Mouse (Mus musculus): Measurements from ENCODE around the gene Gp9.

Gp9 gene

GRCm38 (mm10) chr6:87777842-87778241 lies at the start of gene Gp9:
TSS of gene Gp9 (plus strand) at chr6:87778072.
- no peak for ATAC-seq (ENCODE audit: insufficient number of reproducible peaks, low FRiP score, low TSS enrichment)

GRCm38 (mm10) chr6:87728102-87728501 lies 49.8 kb upstream of the Gp9 start:
- ATAC-seq (ENCODE audit: insufficient number of reproducible peaks, low FRiP score, low TSS enrichment) = no peak

DNA sequence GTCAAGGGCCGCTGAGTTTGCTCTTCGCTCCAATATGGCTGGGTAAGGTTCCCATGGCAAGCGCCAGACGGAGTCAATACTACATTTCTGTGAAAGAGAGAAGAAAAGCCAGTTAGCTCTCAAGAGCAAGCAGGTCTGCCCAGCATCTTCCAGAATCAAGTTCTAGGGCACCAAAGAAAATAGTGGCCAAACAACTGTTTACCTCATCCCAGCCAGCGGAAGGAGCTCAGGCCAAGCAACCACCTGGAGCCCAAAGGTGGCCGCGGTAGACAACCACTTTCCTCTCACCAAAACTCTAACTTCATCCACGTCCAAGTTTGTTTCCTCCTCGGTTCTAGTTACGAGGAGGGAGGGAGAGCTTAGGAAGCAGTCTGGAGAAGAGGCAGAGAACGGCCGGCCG lies 47.7 kb upstream of the Gp9 start:
- ATAC-seq (ENCODE audit: insufficient number of reproducible peaks, low FRiP score, low TSS enrichment) = no peak

DNA sequence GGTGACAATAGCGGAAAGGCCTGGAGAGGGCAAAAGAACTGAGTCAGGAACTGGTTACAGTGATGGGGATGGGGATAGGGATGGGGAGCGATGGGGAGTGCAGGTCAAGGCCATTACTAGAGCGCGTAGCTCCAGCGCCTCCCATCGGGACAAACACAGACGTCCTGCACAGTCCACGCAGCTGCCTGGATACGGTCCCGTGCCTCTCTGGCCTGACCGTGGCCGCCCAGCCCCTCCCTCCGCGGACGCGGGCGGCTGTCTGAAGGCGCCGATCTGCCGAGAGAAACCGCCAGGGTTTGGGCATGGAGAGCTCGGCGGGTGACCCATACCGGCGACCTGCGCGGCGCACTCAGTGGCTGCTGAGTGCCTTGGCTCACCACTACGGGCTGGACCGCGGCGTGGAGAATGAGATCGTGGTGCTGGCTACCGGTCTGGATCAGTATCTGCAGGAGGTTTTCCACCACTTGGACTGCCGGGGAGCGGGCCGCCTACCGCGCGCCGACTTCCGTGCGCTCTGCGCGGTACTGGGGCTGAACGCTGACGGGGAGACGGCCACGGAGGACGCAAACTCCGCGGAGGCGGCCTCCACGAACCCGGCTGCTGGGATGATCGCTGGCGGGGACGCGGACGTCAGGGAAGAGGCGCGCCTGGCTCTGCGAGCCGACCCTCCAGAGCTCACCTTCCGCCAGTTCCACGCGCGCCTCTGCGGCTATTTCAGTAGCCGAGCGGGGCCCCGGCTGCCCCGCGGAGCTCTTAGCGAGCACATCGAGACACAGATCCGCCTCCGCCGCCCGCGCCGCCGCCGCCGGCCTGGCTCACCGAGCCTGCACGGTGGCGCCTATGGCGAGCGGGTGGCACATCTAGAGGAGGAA lies 47.0 kb upstream of the Gp9 start, which contains the start of gene Efcc1:
Gene Efcc1 (plus strand): TSS at position 279 of the 872 bp plus-strand sequence.
- 0 out of 2 replicates have a peak, but pooled peaks have one; percentile 40 for ATAC-seq (ENCODE audit: insufficient number of reproducible peaks, low FRiP score, low TSS enrichment)

DNA sequence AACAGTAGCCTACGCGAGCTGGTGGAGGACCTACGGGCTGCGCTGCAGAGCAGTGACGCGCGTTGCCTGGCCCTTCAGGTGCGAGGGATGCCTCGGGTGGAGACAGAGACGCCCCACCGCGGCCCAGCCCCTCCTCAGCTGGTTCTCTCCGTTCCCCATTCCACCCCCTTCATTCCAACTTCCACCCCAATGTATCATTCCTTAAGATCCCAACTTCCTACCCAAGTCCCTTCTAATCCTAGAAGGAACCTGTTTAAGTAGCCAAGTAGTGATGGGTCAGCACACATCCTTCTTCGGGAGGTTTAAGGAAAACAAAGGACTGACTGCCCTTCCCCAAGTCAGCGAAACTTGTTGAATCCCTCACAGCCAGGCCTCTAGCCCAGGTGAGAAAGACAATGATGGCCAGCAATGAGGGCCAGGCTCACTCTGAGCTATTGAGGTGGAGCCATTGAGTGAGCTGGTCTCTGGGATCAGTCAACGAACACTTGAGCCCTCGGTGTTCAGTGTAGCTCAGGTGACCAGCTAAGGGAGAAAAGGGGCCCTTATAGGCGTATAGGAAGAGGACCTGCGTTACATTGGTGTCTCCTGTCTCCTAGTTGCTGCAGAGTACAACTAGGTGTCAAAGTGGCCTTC lies 46.3 kb upstream of the Gp9 start:
- no peak for ATAC-seq (ENCODE audit: insufficient number of reproducible peaks, low FRiP score, low TSS enrichment)

DNA sequence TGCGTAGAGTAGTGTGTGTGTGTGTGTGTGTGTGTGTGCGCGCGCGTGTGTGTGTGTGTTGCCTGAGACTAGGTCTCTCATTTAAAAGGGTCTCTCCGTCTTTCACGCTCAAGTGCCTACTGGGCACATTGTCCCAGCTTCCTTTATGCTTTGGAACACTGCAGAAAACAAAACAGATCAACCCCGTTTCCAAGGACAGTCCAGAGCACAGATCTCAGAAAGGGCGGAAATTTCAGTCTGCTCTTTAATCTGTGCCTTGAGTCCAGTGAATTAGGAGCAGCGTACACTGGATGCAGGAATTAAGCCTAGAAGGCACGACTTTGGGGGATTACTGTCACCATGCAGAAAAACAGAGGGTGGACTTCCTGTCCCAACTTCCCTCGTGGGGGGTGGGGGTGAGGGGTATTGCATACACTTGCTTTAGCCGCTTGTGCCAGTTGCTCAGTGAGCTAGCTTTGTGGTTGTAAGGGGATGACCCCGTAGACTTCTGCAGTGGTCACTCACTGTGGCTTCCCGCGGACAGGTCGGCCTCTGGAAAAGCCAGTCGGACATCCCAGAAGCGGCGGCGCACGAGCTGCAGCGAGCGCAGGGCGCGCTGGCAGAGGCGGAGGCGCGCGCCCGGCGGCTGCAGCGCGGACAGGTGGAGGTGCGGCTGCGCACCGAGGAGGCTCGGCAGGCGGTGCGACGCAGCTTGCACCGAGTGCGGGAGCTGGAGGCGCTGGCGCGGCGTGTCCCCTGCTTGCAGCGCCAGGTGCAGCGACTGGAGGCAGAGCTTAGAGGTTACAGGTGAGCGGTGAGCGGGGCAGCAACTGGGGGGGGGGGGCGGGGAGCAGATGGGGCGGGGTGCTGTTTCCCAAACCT lies 45.5 kb upstream of the Gp9 start:
- ATAC-seq (ENCODE audit: insufficient number of reproducible peaks, low FRiP score, low TSS enrichment) = no peak

- ATAC-seq (ENCODE audit: insufficient number of reproducible peaks, low FRiP score, low TSS enrichment) = no peak
These were observed 44.5 kb upstream of the Gp9 start for GRCm38 (mm10) chr6:87733131-87733930.

- ATAC-seq (ENCODE audit: insufficient number of reproducible peaks, low FRiP score, low TSS enrichment) = no peak
These were observed 43.7 kb upstream of the Gp9 start for GRCm38 (mm10) chr6:87734136-87734535.

- no peak for ATAC-seq (ENCODE audit: insufficient number of reproducible peaks, low FRiP score, low TSS enrichment)
These were observed 40.9 kb upstream of the Gp9 start for GRCm38 (mm10) chr6:87736923-87737322.

- ATAC-seq (ENCODE audit: insufficient number of reproducible peaks, low FRiP score, low TSS enrichment) = no peak; the same call in 1 of the 2 replicates
These were observed 39.8 kb upstream of the Gp9 start for GRCm38 (mm10) chr6:87737921-87738626.

DNA sequence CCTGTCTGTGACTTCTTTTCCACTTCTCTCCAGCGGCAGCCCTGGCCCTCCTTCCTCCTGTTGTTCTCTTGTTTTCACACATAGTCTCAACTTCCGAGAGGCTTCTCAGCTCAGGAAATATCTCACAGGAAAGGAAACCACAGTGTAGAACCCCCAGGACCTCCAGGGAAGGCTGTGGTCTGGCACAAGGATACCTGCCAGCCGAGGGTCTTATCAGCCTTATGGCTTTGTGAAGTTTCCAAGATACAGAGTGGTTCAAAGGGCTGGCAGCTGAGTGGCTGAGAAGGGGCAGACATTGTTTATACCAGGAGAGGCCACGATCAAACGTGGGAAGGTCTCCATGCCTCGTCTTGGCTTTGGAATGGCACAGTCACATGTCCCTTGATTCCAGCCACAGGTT lies 38.0 kb upstream of the Gp9 start:
- ATAC-seq (ENCODE audit: insufficient number of reproducible peaks, low FRiP score, low TSS enrichment) = no peak

DNA sequence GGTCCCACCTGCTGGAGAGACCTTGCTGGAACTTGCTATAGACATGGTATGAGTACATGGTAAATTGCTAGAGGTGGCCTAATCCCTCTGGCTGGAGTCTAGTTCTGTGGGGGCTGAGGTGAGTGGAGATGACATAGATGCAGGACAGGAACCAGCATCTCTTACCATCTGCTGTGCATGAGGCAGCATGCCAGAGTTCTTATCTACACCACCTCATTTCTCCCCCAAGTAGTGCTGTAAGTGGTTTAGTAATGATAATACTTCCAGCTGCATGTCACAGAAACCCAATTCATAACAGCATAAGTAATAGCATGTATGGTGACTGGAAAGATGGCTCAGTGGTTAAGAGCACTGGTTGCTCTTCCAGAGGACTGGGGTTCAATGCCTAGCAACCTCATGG lies 37.4 kb upstream of the Gp9 start:
- no peak for ATAC-seq (ENCODE audit: insufficient number of reproducible peaks, low FRiP score, low TSS enrichment)

GRCm38 (mm10) chr6:87741978-87742377 lies 35.9 kb upstream of the Gp9 start:
- no peak for ATAC-seq (ENCODE audit: insufficient number of reproducible peaks, low FRiP score, low TSS enrichment)

- ATAC-seq (ENCODE audit: insufficient number of reproducible peaks, low FRiP score, low TSS enrichment) = no peak
These were observed 35.1 kb upstream of the Gp9 start for GRCm38 (mm10) chr6:87742804-87743203.

- no peak for ATAC-seq (ENCODE audit: insufficient number of reproducible peaks, low FRiP score, low TSS enrichment)
These were observed 34.6 kb upstream of the Gp9 start for GRCm38 (mm10) chr6:87743281-87743680.

- ATAC-seq (ENCODE audit: insufficient number of reproducible peaks, low FRiP score, low TSS enrichment) = no peak
These were observed 33.2 kb upstream of the Gp9 start for GRCm38 (mm10) chr6:87744632-87745031.

DNA sequence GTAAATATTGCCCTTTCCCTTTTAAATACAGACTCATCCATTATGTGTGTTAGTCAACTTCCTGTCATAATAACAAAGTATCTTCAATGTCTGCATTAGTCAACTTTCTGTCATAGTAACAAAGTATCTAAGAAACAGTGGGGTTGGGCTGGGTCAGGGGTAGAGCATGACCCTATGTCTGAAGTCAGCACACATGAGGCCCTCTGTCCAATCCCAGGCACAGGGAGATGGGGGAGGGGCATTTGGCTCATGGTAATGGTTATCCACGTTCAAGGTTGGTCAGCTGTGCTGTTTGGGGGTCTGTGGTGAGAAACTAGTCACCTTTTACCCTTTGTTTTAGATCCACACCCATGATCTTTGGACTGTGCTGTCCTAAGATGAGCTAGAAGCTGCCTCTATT lies 32.6 kb upstream of the Gp9 start:
- no peak for ATAC-seq (ENCODE audit: insufficient number of reproducible peaks, low FRiP score, low TSS enrichment)

GRCm38 (mm10) chr6:87746059-87746458 lies 31.8 kb upstream of the Gp9 start:
- ATAC-seq (ENCODE audit: insufficient number of reproducible peaks, low FRiP score, low TSS enrichment) = no peak

DNA sequence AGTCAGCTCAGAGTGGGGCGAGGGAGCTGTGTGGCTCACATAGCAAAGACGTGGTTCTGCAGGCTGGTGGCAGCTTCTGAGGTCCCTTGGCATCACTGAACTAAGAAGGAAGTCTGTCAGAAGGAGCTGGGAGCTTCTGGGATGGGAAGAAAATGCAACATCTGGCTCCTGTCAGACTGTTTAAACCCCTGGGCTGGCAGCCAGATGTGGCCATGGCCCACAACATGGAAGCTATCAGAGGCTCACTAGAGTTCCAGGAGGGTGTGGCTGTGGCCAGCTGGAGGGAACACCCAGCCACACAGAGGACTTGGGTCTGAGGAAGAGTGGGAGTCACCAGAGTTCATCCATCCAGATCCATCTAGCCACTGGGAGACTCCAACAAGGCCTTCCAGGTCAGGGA lies 31.0 kb upstream of the Gp9 start:
- ATAC-seq (ENCODE audit: insufficient number of reproducible peaks, low FRiP score, low TSS enrichment) = no peak

Measured in cerebellum, adult (tissue).